Mouse (Mus musculus): ENCODE data around the gene Hist2h2be. TPM values are rescaled to one million over a fixed set of nuclear protein-coding genes. Genes with fewer than 3 reads are reported as not detected.
A peak's percentile ranks its signal among the peaks of the same experiment; 100 is the strongest.

Gene Hist2h2be
- total and polyA plus RNA-seq, 3 experiments: 2.3 to 3.8 (median 2.9) TPM

DNA sequence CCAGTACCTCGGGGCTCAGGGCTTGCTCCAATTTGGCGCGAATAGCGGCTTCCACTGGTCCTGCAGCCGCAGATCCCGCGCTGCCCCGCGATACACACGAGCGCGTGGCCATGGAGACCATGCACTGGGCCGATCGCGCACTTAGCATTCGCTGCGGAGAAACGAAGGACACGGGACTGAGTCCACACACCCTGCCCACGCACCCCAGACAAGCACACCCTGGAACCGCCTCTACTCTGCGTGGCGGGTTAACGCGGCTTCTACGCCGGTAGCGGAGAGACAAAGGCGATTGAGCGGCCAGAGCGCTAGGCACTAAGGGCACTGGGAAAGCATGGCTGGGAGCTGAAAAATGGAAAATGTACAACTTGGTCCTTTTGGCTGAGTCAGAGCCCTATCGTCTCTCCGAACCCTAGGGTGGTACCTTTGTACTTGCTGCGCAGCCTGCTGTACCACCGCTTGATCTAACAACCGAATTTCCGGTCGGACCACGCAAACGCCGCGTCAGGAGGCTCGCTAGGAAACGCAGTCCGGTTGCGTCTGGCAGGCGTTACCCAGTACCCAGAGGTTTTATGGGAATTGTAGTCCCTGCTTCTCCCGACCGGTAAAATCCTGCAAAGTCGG is 23.7 kb upstream of the Hist2h2be start:
- dilution Hi-C loops (cut with MboI; ENCODE audit: extremely low pct_ligation_motif_present, extremely low pct_unique_long_range_greater_than_20kb, low sequenced_read_pairs) (no loop called here), in situ Hi-C loops (cut with MboI; ENCODE audit: low pct_ligation_motif_present, low pct_unique_long_range_greater_than_20kb, low sequenced_read_pairs) (no loop called here)
- Histone ChIP-seq H3K79me2 (replicated peaks; ENCODE audit: control insufficient read depth, extremely low read depth, insufficient read depth, poor library complexity, severe bottlenecking) (no peaks in the 10 kb centered on the region), H3K4me1 (ENCODE audit: control insufficient read depth in 1 of 2, insufficient read depth in 2 of 2) (peaks cover 7 to 21% of the 10 kb centered on the region in 2 experiments), H3K9ac (ENCODE audit: insufficient read depth, low read depth) (peak overlapping the region; percentile 70), H3K4me2 (ENCODE audit: insufficient read depth, low read depth, poor library complexity, severe bottlenecking) (peak overlapping the region; percentile 34), H3K27ac (ENCODE audit: insufficient read depth, low read depth) (peak overlapping the region; percentile 34), H3K4me3 (replicated peaks in 1 of 3; ENCODE audit: low read depth in 2 of 3, low read length in 2 of 3, poor library complexity in 1 of 3) (peak overlapping the region; percentile 51 to 66 (median 65)), H3K36me3 (replicated peaks in 1 of 2; ENCODE audit: control insufficient read depth in 1 of 2, insufficient read depth in 1 of 2, low read length in 1 of 2) (peaks cover 6 to 39% of the 10 kb centered on the region in 2 experiments), H3K9me3 (replicated peaks; ENCODE audit: low read length) (peaks cover 8% of the 10 kb centered on the region), H3K27me3 (replicated peaks) (no peaks in the 10 kb centered on the region)
- DNase-seq (ENCODE audit: extremely low read depth): peak; percentile 90
- TF ChIP-seq ELF1 (IDR thresholded peaks at IDR 0.05; ENCODE audit: low read depth, low read length) (peak; percentile 68), RCOR1 (conservative IDR thresholded peaks at IDR 0.05; ENCODE audit: low read depth, low read length) (no peak), CHD2 (IDR thresholded peaks at IDR 0.05; ENCODE audit: low read length) (peak; percentile 71; the same call in 1 of the 2 replicates), RAD21 (IDR thresholded peaks at IDR 0.05; ENCODE audit: low read depth, low read length) (no peak), ETS1 (conservative IDR thresholded peaks at IDR 0.05; ENCODE audit: low read depth, low read length) (no peak), HCFC1 (IDR thresholded peaks at IDR 0.05; ENCODE audit: low read depth, low read length) (peak; percentile 93), MEF2A (IDR thresholded peaks at IDR 0.05; ENCODE audit: borderline replicate concordance, low read depth, low read length) (no peak), KAT2A (IDR thresholded peaks at IDR 0.05; ENCODE audit: insufficient replicate concordance, low read length) (peak; percentile 66; the same call in 1 of the 2 replicates), MXI1 (IDR thresholded peaks at IDR 0.05; ENCODE audit: low read depth, low read length) (peak; percentile 54; the same call in 1 of the 2 replicates), NELFE (IDR thresholded peaks at IDR 0.05; ENCODE audit: low read depth, low read length) (peak; percentile 63; the same call in 1 of the 2 replicates), JUND (conservative IDR thresholded peaks at IDR 0.05; ENCODE audit: low read depth, low read length) (no peak), USF1 (IDR thresholded peaks at IDR 0.05; ENCODE audit: low read depth, low read length) (no peak), POLR2A (IDR thresholded peaks at IDR 0.05; ENCODE audit: low read depth, low read length) (peak; percentile 80), JUN (IDR thresholded peaks at IDR 0.05; ENCODE audit: insufficient read depth, low read depth, low read length) (no peak), NRF1 (IDR thresholded peaks at IDR 0.05; ENCODE audit: low read depth, low read length) (no peak; the same call in 1 of the 2 replicates), IRF4 (IDR thresholded peaks at IDR 0.05; ENCODE audit: low read depth, low read length) (no peak), E2F4 (IDR thresholded peaks at IDR 0.05; ENCODE audit: insufficient replicate concordance, low read depth, low read length) (no peak), MAX (IDR thresholded peaks at IDR 0.05; ENCODE audit: low read length) (peak; percentile 54), GABPA (IDR thresholded peaks at IDR 0.05; ENCODE audit: insufficient replicate concordance, low read depth, low read length) (peak; percentile 8; the same call in 1 of the 2 replicates), TBP (conservative IDR thresholded peaks at IDR 0.05; ENCODE audit: low read depth, low read length) (peak; percentile 72; the same call in 1 of the 2 replicates), POLR2AphosphoS2 (IDR thresholded peaks at IDR 0.05; ENCODE audit: low read depth, low read length) (no peak), MYC (IDR thresholded peaks at IDR 0.05; ENCODE audit: low read depth, low read length) (no peak), MAFK (IDR thresholded peaks at IDR 0.05; ENCODE audit: insufficient replicate concordance, low read length) (no peak), ZMIZ1 (IDR thresholded peaks at IDR 0.05; ENCODE audit: low read depth, low read length) (no peak)
